Comparison of ENCODE assay signal across 8 mouse cellular contexts in genomic region chr6:41118201-41118976, GRCm38 (mm10).
A peak's percentile ranks its signal among the peaks of the same experiment; 100 is the strongest.
DNase-seq lines count a peak whose midpoint lies in the region; ATAC-seq and TF ChIP-seq lines count a peak whose summit lies in the region.

No protein-coding gene starts in this region.

- TF ChIP-seq CTCF in brain, embryonic 14.5 days (IDR thresholded peaks at IDR 0.05; ENCODE audit: borderline replicate concordance, extremely low read depth, insufficient read depth, insufficient read length): peak; percentile 46; the same call in 1 of the 2 replicates
- TF ChIP-seq CTCF in lung, postnatal 0 days (IDR thresholded peaks at IDR 0.05): peak; percentile 46

- intact Hi-C loops in heart, postnatal 25 days (cut with DNase I): no loop called here

- ATAC-seq in forebrain, embryonic 11.5 days (replicated peaks; ENCODE audit: low FRiP score): peak; percentile 66
- ATAC-seq in lung, postnatal 0 days: no peak

- H3K27ac ChIP-seq in ES-E14 (ENCODE audit: insufficient read depth, low read depth, low read length, poor library complexity, severe bottlenecking): no peak overlapping the region
- H3K27ac ChIP-seq in forebrain, embryonic 11.5 days (ENCODE audit: low read depth, low read length): no peak overlapping the region
- H3K27ac ChIP-seq in lung, postnatal 0 days (ENCODE audit: low read length): no peak overlapping the region

- H3K36me3 ChIP-seq in ES-E14 (ENCODE audit: control insufficient read depth, insufficient read depth, low read length, poor library complexity, severe bottlenecking): no peaks in the 10 kb centered on the region
- H3K36me3 ChIP-seq in forebrain, embryonic 11.5 days (ENCODE audit: control insufficient read depth, insufficient read depth, low read length): no peaks in the 10 kb centered on the region
- no peaks in the 10 kb centered on the region for H3K36me3 ChIP-seq in lung, postnatal 0 days (ENCODE audit: insufficient read depth, low read length)

- no peaks in the 10 kb centered on the region for H3K27me3 ChIP-seq in forebrain, embryonic 11.5 days (ENCODE audit: control insufficient read depth, insufficient read depth, low read length)
- no peaks in the 10 kb centered on the region for H3K27me3 ChIP-seq in lung, postnatal 0 days (replicated peaks; ENCODE audit: insufficient read depth, low read length)

- H3K9ac ChIP-seq in ES-E14 (ENCODE audit: insufficient read depth, low read depth, low read length, poor library complexity, severe bottlenecking): no peak overlapping the region
- H3K9ac ChIP-seq in forebrain, embryonic 11.5 days (ENCODE audit: low read length): no peak overlapping the region
- no peak overlapping the region for H3K9ac ChIP-seq in lung, postnatal 0 days (replicated peaks; ENCODE audit: low read depth)

- DNase-seq in ES-E14 (ENCODE audit: low read depth, low spot score): peak; percentile 57
- peak; percentile 64 for DNase-seq in brain, embryonic 14.5 days (ENCODE audit: low read depth)
- DNase-seq in forebrain, embryonic 11.5 days (ENCODE audit: low spot score): peak; percentile 66
- DNase-seq in heart, postnatal 25 days (ENCODE audit: low spot score): peak; percentile 6
- peak; percentile 48 to 68 for DNase-seq in layer of hippocampus, adult 8-10 months (ENCODE audit: low spot score in 2 of 2)
- DNase-seq in lung, postnatal 0 days (ENCODE audit: low spot score): no peak
- peak; percentile 37 for DNase-seq in ovary, postnatal 14 days (ENCODE audit: low spot score)
- DNase-seq in thymus, postnatal 25 days: peak; percentile 92

- H3K9me3 ChIP-seq in ES-E14 (ENCODE audit: control insufficient read depth, insufficient read depth, low read depth, low read length): no peaks in the 10 kb centered on the region
- H3K9me3 ChIP-seq in forebrain, embryonic 11.5 days (ENCODE audit: control insufficient read depth, low read length): no peaks in the 10 kb centered on the region
- H3K9me3 ChIP-seq in lung, postnatal 0 days (ENCODE audit: low read length): no peaks in the 10 kb centered on the region

- TF ChIP-seq POLR2A in brain, embryonic 14.5 days (IDR thresholded peaks at IDR 0.05; ENCODE audit: borderline replicate concordance, extremely low read depth, insufficient read depth, insufficient read length, poor library complexity, severe bottlenecking): no peak

- H3K4me1 ChIP-seq in ES-E14 (ENCODE audit: control insufficient read depth in 2 of 2, insufficient read depth in 2 of 2, low read length in 2 of 2, poor library complexity in 1 of 2): no peaks in the 10 kb centered on the region; a peak in 1 of 4 replicates
- H3K4me1 ChIP-seq in forebrain, embryonic 11.5 days (replicated peaks; ENCODE audit: control insufficient read depth, insufficient read depth, low read length): no peaks in the 10 kb centered on the region
- no peaks in the 10 kb centered on the region for H3K4me1 ChIP-seq in lung, postnatal 0 days (ENCODE audit: insufficient read depth, low read depth, low read length)

- in situ Hi-C loops in ES-E14 (cut with MboI; ENCODE audit: low sequenced_read_pairs in 2 of 2, unreplicated experiment in 2 of 2): loop anchor here in 1 of 2 experiments (25.0 kb wide), 1 partner anchor 419 kb away; no protein-coding TSS in a partner anchor

- 15% methylated on average over 7 of the region's 7 CpGs for WGBS in forebrain, embryonic 11.5 days
- 9% methylated on average over 7 of the region's 7 CpGs for WGBS in lung, postnatal 0 days

- no peak overlapping the region; a peak in 1 of 4 replicates for H3K4me3 ChIP-seq in ES-E14 (ENCODE audit: insufficient read depth in 1 of 2, low read depth in 1 of 2, low read length in 2 of 2, poor library complexity in 1 of 2, severe bottlenecking in 1 of 2)
- no peak overlapping the region for H3K4me3 ChIP-seq in forebrain, embryonic 11.5 days (ENCODE audit: low read depth, low read length)
- H3K4me3 ChIP-seq in lung, postnatal 0 days (ENCODE audit: low read depth, low read length): no peak overlapping the region

- no peak for TF ChIP-seq EP300 in lung, postnatal 0 days (IDR thresholded peaks at IDR 0.05)

- no peak overlapping the region for H3K4me2 ChIP-seq in forebrain, embryonic 11.5 days (ENCODE audit: low read depth, low read length, severe bottlenecking)
- H3K4me2 ChIP-seq in lung, postnatal 0 days (replicated peaks; ENCODE audit: low read depth, low read length): no peak overlapping the region

TF ChIP-seq in ES-E14, 5 proteins besides CTCF, POLR2A, EP300 and RAD21:
- no peak for TF ChIP-seq HCFC1 (IDR thresholded peaks at IDR 0.05; ENCODE audit: borderline replicate concordance, insufficient read depth, low read length)
- TF ChIP-seq ZNF384 (IDR thresholded peaks at IDR 0.05; ENCODE audit: low read depth, low read length): no peak
- TF ChIP-seq MAFK (IDR thresholded peaks at IDR 0.05; ENCODE audit: insufficient read depth, low read depth, low read length): no peak
- 0 out of 2 replicates have a peak, but pooled peaks have one; percentile 41 for TF ChIP-seq ZC3H11A (IDR thresholded peaks at IDR 0.05; ENCODE audit: borderline replicate concordance, low read depth, low read length)
- no peak for TF ChIP-seq CHD2 (IDR thresholded peaks at IDR 0.05; ENCODE audit: low read depth, low read length)
